Mouse (Mus musculus) MEL (cell line): Measurements from ENCODE around the gene Stk11. TPM values are rescaled to one million over a fixed set of nuclear protein-coding genes. Genes with fewer than 3 reads are reported as not detected.

ENCODE experiments used
- DNase-seq: peaks from one replicate; pipeline ENCODE4 v3.0.0; 2011; ENCODE audit warnings: low read depth, low spot score
- H3K27ac ChIP-seq: 2 replicates; pipeline ENCODE4 v1.5.1; 2012; ENCODE audit warnings: low read depth, mild to moderate bottlenecking, control low read depth, low read length, moderate library complexity; ENCODE audit not compliant: control insufficient read depth
- H3K27me3 ChIP-seq, 2 experiments: fragments of 150-350 bp in 1 of 2; sonication (generic) in 1 of 2; 2 replicates each; pipeline ENCODE4 v1.6.1; 2012; ENCODE audit warnings: low read length in 2 of 2, mild to moderate bottlenecking in 2 of 2, improper control_type of control experiment in 1 of 2, moderate library complexity in 1 of 2; ENCODE audit not compliant: insufficient read depth in 2 of 2, control insufficient read depth in 1 of 2
- H3K36me3 ChIP-seq, 2 experiments: 2 replicates each; pipeline ENCODE4 v1.6.1; 2012 to 2014; ENCODE audit warnings: low read length in 2 of 2, improper control_type of control experiment in 1 of 2, inconsistent platforms in 1 of 2, mild to moderate bottlenecking in 1 of 2; ENCODE audit not compliant: insufficient read depth in 2 of 2, control insufficient read depth in 1 of 2
- H3K4me1 ChIP-seq, 2 experiments: fragments of 150-350 bp in 1 of 2; sonication (generic) in 1 of 2; 2 replicates each; pipeline ENCODE4 v1.6.1; 2012; ENCODE audit warnings: low read length in 2 of 2, improper control_type of control experiment in 1 of 2, mild to moderate bottlenecking in 1 of 2; ENCODE audit not compliant: insufficient read depth in 2 of 2, control insufficient read depth in 1 of 2
- H3K4me3 ChIP-seq, 2 experiments: fragments of 150-350 bp in 1 of 2; sonication (generic) in 1 of 2; 2 replicates each; pipeline ENCODE4 v1.5.1; 2012; ENCODE audit warnings: low read depth in 2 of 2, low read length in 2 of 2, mild to moderate bottlenecking in 2 of 2, moderate library complexity in 2 of 2, control low read depth in 1 of 2, improper control_type of control experiment in 1 of 2; ENCODE audit not compliant: control insufficient read depth in 1 of 2, insufficient read depth in 1 of 2
- H3K79me2 ChIP-seq: 2 replicates; pipeline ENCODE4 v1.6.1; 2012; ENCODE audit warnings: mild to moderate bottlenecking, low read length, moderate library complexity; ENCODE audit not compliant: control insufficient read depth, poor library complexity, insufficient read depth
- H3K9ac ChIP-seq: 2 replicates; pipeline ENCODE4 v1.6.1; 2012; ENCODE audit warnings: low read depth, mild to moderate bottlenecking, control low read depth, low read length, moderate library complexity; ENCODE audit not compliant: control insufficient read depth, poor library complexity, severe bottlenecking
- H3K9me3 ChIP-seq: fragments of 150-350 bp; sonication (generic); replicated peaks from 2 replicates; pipeline ENCODE4 v1.6.1; 2012; ENCODE audit warnings: mild to moderate bottlenecking, low read length, improper control_type of control experiment, moderate library complexity; ENCODE audit not compliant: insufficient read depth
- CHD1 ChIP-seq: IDR thresholded peaks from 2 replicates; pipeline ENCODE4 v1.6.1; 2012; ENCODE audit warnings: low read depth, mild to moderate bottlenecking, inconsistent platforms, low read length, improper control_type of control experiment
- CTCF ChIP-seq, 3 experiments: IDR thresholded peaks in 2 of 3; conservative IDR thresholded peaks in 1 of 3; 2 replicates each; pipeline ENCODE4 v1.5.1; 2011 to 2012; ENCODE audit warnings: low read length in 3 of 3, low read depth in 2 of 3, mild to moderate bottlenecking in 2 of 3, improper control_type of control experiment in 1 of 3, inconsistent platforms in 1 of 3, mixed read lengths in 1 of 3, moderate library complexity in 1 of 3; ENCODE audit not compliant: control insufficient read depth in 1 of 3, insufficient read depth in 1 of 3, poor library complexity in 1 of 3, severe bottlenecking in 1 of 3
- ELF1 ChIP-seq: IDR thresholded peaks from 2 replicates; pipeline ENCODE4 v1.6.1; 2014; ENCODE audit warnings: low read depth, mild to moderate bottlenecking, inconsistent platforms, low read length, improper control_type of control experiment, moderate library complexity
- EP300 ChIP-seq, 2 experiments: IDR thresholded peaks; 2 replicates each; pipeline ENCODE4 v1.6.1; 2011; ENCODE audit warnings: improper control_type of control experiment in 2 of 2, low read length in 2 of 2, low read depth in 1 of 2, mild to moderate bottlenecking in 1 of 2
- ETS1 ChIP-seq: IDR thresholded peaks from 2 replicates; pipeline ENCODE4 v1.6.1; 2012; ENCODE audit warnings: low read depth, mild to moderate bottlenecking, inconsistent platforms, low read length, improper control_type of control experiment, moderate library complexity
- GABPA ChIP-seq: IDR thresholded peaks from 2 replicates; pipeline ENCODE4 v1.6.1; 2012; ENCODE audit warnings: low read depth, mild to moderate bottlenecking, inconsistent platforms, low read length, improper control_type of control experiment, moderate library complexity
- GATA1 ChIP-seq: IDR thresholded peaks from 2 replicates; pipeline ENCODE4 v1.6.1; 2011; ENCODE audit warnings: low read depth, low read length, improper control_type of control experiment
- KAT2A ChIP-seq: conservative IDR thresholded peaks from 2 replicates; pipeline ENCODE4 v1.6.1; 2012; ENCODE audit warnings: low read depth, low read length, improper control_type of control experiment, inconsistent platforms
- MEF2A ChIP-seq: IDR thresholded peaks from 2 replicates; pipeline ENCODE4 v1.6.1; 2014; ENCODE audit warnings: low read depth, mild to moderate bottlenecking, inconsistent platforms, low read length, improper control_type of control experiment; ENCODE audit not compliant: poor library complexity, insufficient replicate concordance, severe bottlenecking; ENCODE audit errors: extremely low read depth
- MYB ChIP-seq: IDR thresholded peaks from 2 replicates; pipeline ENCODE4 v1.6.1; 2011; ENCODE audit warnings: mild to moderate bottlenecking, low read depth, low read length, improper control_type of control experiment
- MYC ChIP-seq: IDR thresholded peaks from 2 replicates; pipeline ENCODE4 v1.6.1; 2011; ENCODE audit warnings: low read depth, mild to moderate bottlenecking, low read length, improper control_type of control experiment, moderate library complexity
- NELFE ChIP-seq: IDR thresholded peaks from 2 replicates; pipeline ENCODE4 v1.6.1; 2011; ENCODE audit warnings: low read depth, low read length, improper control_type of control experiment
- POLR2A ChIP-seq, 2 experiments: IDR thresholded peaks; 2 replicates each; pipeline ENCODE4 v1.6.1; 2011 to 2012; ENCODE audit warnings: low read length in 2 of 2, mild to moderate bottlenecking in 2 of 2, control low read depth in 1 of 2, improper control_type of control experiment in 1 of 2, low read depth in 1 of 2, moderate library complexity in 1 of 2; ENCODE audit not compliant: control insufficient read depth in 1 of 2, insufficient read depth in 1 of 2, poor library complexity in 1 of 2
- POLR2AphosphoS2 ChIP-seq: IDR thresholded peaks from 2 replicates; pipeline ENCODE4 v1.6.1; 2011; ENCODE audit warnings: low read length, improper control_type of control experiment
- POLR2AphosphoS5 ChIP-seq: IDR thresholded peaks from 2 replicates; pipeline ENCODE4 v1.6.1; 2012; ENCODE audit warnings: low read depth, borderline replicate concordance, mild to moderate bottlenecking, inconsistent platforms, low read length, moderate library complexity, mixed read lengths
- RAD21 ChIP-seq: IDR thresholded peaks from 2 replicates; pipeline ENCODE4 v1.6.1; 2011; ENCODE audit warnings: mild to moderate bottlenecking, low read depth, low read length, improper control_type of control experiment
- RCOR1 ChIP-seq: IDR thresholded peaks from 2 replicates; pipeline ENCODE4 v1.6.1; 2012; ENCODE audit warnings: low read depth, mild to moderate bottlenecking, inconsistent platforms, low read length, improper control_type of control experiment
- SIN3A ChIP-seq: IDR thresholded peaks from 2 replicates; pipeline ENCODE4 v1.6.1; 2012; ENCODE audit warnings: low read length, improper control_type of control experiment, inconsistent platforms
- TBP ChIP-seq: IDR thresholded peaks from 2 replicates; pipeline ENCODE4 v1.8.0; 2011; ENCODE audit warnings: low read depth, low read length, improper control_type of control experiment
- TCF12 ChIP-seq: IDR thresholded peaks from 2 replicates; pipeline ENCODE4 v1.6.1; 2014; ENCODE audit warnings: low read depth, mild to moderate bottlenecking, inconsistent platforms, low read length, improper control_type of control experiment, moderate library complexity
- UBTF ChIP-seq: IDR thresholded peaks from 2 replicates; pipeline ENCODE4 v1.6.1; 2012; ENCODE audit warnings: low read depth, mild to moderate bottlenecking, inconsistent platforms, low read length, improper control_type of control experiment, moderate library complexity, borderline replicate concordance; ENCODE audit not compliant: insufficient read depth
- ZMIZ1 ChIP-seq: IDR thresholded peaks from 2 replicates; pipeline ENCODE4 v1.6.1; 2012; ENCODE audit warnings: low read depth, mild to moderate bottlenecking, inconsistent platforms, low read length, improper control_type of control experiment, moderate library complexity
- ZNF384 ChIP-seq: IDR thresholded peaks from 2 replicates; pipeline ENCODE4 v1.6.1; 2012; ENCODE audit warnings: low read depth, mild to moderate bottlenecking, inconsistent platforms, low read length, improper control_type of control experiment
- polyA plus RNA-seq, 2 experiments: library from polyadenylated mRNA; stranded (reverse) in 1 of 2; unstranded in 1 of 2; fragments of >175 nt in 1 of 2; fragments of >200 nt in 1 of 2; gene quantifications; 2 replicates each; pipeline versions ENCODE4 v1.2.1 to v1.2.4; 2012; ENCODE audit warnings: low replicate concordance in 2 of 2, low read depth in 1 of 2; ENCODE audit not compliant: insufficient read length in 2 of 2, insufficient read depth in 1 of 2, missing spikeins in 1 of 2
- total RNA-seq: library from RNA; depleted of rRNA; stranded (reverse); fragments of 300-350 nt; gene quantifications from 2 replicates; pipeline ENCODE4 v1.2.3, GENCODE M21; 2012

Gene Stk11
- total and polyA plus RNA-seq, 3 experiments = 108 to 188 TPM; not detected in 1

DNA sequence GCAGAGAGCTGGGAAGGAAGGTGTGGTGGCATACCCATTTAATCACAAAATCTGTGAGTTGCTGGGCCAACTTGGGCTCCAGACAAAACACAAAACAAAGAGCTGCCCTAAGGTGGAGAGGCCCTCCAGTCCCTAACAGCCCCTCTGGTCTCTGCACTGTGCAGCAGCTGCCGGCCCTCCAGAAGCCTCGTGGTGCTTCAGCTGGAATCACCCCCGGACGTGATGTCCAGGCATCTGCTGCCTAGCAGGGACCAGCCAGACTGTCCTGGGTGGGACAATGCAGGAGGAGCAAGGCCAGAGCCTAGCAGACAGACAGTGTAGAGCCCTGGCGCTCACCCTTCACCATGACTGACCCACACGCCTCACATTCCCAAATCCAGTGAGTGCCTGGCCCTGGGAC, 24.1 kb upstream of the Stk11 start:
- H3K4me3 ChIP-seq = no peak overlapping the region
- H3K27ac ChIP-seq = no peak overlapping the region
- no peaks in the 10 kb centered on the region for H3K36me3 ChIP-seq
- peaks cover 3% of the 10 kb centered on the region; the same call in 1 of the 2 replicates for H3K79me2 ChIP-seq
- TF ChIP-seq ETS1 (no peak), TCF12 (no peak), SIN3A (no peak), POLR2A (IDR thresholded peaks at IDR 0.05; ENCODE audit: control insufficient read depth in 1 of 2, insufficient read depth in 1 of 2, low read depth in 1 of 2, low read length in 2 of 2, poor library complexity in 1 of 2) (no peak), GABPA (no peak), EP300 (IDR thresholded peaks at IDR 0.05; ENCODE audit: low read depth in 1 of 2, low read length in 2 of 2) (no peak), ZNF384 (no peak), RAD21 (no peak), UBTF (no peak), CHD1 (no peak), MYC (no peak), GATA1 (no peak), POLR2AphosphoS2 (no peak), POLR2AphosphoS5 (no peak), ELF1 (no peak), ZMIZ1 (no peak)
- H3K9me3 ChIP-seq = no peaks in the 10 kb centered on the region
- H3K27me3 ChIP-seq = no peaks in the 10 kb centered on the region
- no peaks in the 10 kb centered on the region for H3K4me1 ChIP-seq
- H3K9ac ChIP-seq = no peak overlapping the region
- no peak for DNase-seq

DNA sequence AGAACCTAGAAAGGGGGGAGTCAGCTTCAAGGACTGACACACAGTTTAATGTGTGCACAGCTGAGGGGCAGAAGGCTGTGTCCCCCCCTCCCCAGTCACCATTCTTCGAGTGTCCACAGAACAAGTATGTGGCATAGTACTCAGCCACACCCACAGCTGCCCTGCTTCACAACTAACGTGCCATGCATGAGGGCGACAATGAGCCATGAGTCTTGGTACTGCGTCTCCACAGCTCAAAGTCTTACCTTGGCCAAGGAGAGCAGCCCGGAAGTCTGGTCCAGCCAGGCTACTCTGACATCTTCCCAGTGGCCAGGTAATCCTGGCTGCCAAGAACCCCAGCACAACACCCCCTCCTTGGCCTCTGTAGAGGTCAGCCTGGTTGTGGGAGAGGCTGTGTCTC, 22.9 kb upstream of the Stk11 start:
- Histone ChIP-seq H3K9ac (no peak overlapping the region), H3K4me1 (peaks cover under 1 to 4% of the 10 kb centered on the region in 2 experiments), H3K9me3 (no peaks in the 10 kb centered on the region), H3K36me3 (peaks cover 0 to 4% of the 10 kb centered on the region in 2 experiments; a peak in 3 of 4 replicates), H3K27ac (no peak overlapping the region), H3K79me2 (peaks cover 7% of the 10 kb centered on the region), H3K4me3 (no peak overlapping the region), H3K27me3 (no peaks in the 10 kb centered on the region)
- DNase-seq = no peak
- TF ChIP-seq GATA1 (no peak), MYB (no peak), CTCF (IDR thresholded peaks at IDR 0.05 in 2 of 3, conservative IDR thresholded peaks at IDR 0.05 in 1 of 3; ENCODE audit: control insufficient read depth in 1 of 3, insufficient read depth in 1 of 3, low read depth in 2 of 3, low read length in 3 of 3, poor library complexity in 1 of 3, severe bottlenecking in 1 of 3) (no peak), RAD21 (no peak), TBP (no peak), RCOR1 (no peak), POLR2A (IDR thresholded peaks at IDR 0.05; ENCODE audit: control insufficient read depth in 1 of 2, insufficient read depth in 1 of 2, low read depth in 1 of 2, low read length in 2 of 2, poor library complexity in 1 of 2) (no peak), NELFE (no peak), MEF2A (no peak), ZMIZ1 (no peak), KAT2A (no peak)
